Mouse (Mus musculus) inflammation-experienced regulatory T-cells, adult 6 months (primary cell): ENCODE measurements around the gene Defb28. TPM values are rescaled to one million over a fixed set of nuclear protein-coding genes. Genes with fewer than 3 reads are reported as not detected.

Experiments used
- ATAC-seq: one replicate; pipeline ENCODE4 v1.8.0; 2017
- polyA plus RNA-seq, 3 experiments: library from polyadenylated mRNA; unstranded; fragments of 100-300 nt; shearing (Covaris generic); gene quantifications; one replicate each; pipeline ENCODE4 v1.2.1; 2017

Gene Defb28
- polyA plus RNA-seq, 3 experiments from 2014 or later: not detected

DNA sequence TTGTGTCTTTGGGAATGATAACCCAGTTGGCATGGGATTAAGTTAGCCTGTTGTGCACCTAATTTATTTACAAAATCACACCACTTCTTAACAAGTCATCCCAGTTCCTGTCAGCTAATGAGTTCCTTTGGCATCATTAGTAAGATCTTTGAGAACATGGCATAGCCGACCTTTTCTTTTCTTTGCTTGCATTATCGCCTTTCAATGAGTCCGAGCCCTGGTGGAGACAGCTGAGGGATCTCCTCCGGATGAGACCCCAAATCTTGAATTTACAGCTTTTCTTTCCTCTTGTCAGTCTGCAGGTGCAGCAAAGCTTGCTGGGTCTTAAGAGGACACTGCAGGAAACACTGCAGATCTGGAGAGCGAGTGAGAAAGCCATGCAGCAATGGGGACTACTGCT lies 51.0 kb downstream of the Defb28 start, which contains the start of gene Gm17416:
TSS of gene Gm17416 (plus strand) at position 301 of the 400 bp plus-strand sequence.
- ATAC-seq: no peak

DNA sequence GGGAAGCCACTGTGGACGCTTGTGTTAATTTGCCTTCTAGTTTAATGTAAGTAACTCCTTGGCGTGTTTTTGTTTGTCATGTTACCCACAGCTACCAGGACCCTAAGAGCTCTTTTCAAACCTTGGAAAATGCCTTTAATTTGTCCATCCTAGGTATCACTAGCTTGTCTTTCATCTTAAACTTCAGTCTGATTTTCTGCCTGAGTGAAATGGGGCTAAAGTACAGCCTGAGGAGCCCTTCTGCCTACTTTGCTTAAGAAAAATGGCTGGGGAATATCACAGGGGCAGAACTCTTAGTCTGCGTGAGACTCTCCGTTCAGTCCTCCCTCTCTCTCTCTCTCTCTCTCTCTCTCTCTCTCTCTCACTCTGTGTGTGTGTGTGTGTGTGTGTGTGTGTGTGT lies 51.8 kb downstream of the Defb28 start:
- no peak for ATAC-seq

DNA sequence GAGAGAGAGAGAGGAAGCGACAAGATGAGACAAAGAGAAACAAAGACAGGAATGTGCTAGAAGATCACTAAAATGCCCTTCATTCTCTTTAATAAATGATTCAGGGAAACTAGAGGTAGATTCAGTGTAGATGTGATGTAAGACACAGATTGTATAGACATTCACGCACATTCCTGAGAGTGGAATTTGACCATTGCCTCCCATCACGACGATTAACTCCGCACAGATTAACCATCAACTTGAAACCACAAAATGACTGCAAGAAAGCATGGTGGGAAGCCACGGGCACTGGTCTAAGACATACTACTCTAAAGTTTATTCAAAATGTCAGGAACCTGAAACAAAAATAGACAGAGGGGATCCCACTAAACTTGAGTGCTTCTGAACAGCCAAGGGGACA lies 52.3 kb downstream of the Defb28 start:
- no peak for ATAC-seq

Other genes starting within 250 kb of the Defb28 start
- 10 to 100 TPM; 16.1 to 19.1 (median 16.8) TPM for gene Tbc1d20, start 224.4 kb upstream of the Defb28 start, polyA plus RNA-seq
- gene Rbck1, start 185.6 kb upstream of the Defb28 start, polyA plus RNA-seq: 10 to 100 TPM; 54.0 to 68.9 (median 63.6) TPM
- gene Trib3, start 174.2 kb upstream of the Defb28 start, polyA plus RNA-seq: 1 to 10 TPM; 1.7 to 3.5 (median 2.1) TPM
- not detected for gene Nrsn2, start 141.6 kb upstream of the Defb28 start, polyA plus RNA-seq
- gene Sox12, start 120.2 kb upstream of the Defb28 start, polyA plus RNA-seq: under 1 TPM in 2 of 3 experiments, not detected in 1; 0.39 to 0.49 TPM
- gene Zcchc3, start 103.2 kb upstream of the Defb28 start, polyA plus RNA-seq: under 1 TPM; 0.34 to 0.95 (median 0.93) TPM
- gene 6820408C15Rik, start 102.7 kb upstream of the Defb28 start, polyA plus RNA-seq: not detected
- gene Defb23, start 53.6 kb upstream of the Defb28 start, polyA plus RNA-seq: not detected
- gene Defb20, start 41.2 kb upstream of the Defb28 start, polyA plus RNA-seq: not detected
- gene Defb22, start 28.1 kb upstream of the Defb28 start, polyA plus RNA-seq: not detected
- gene Defb26, start 6.6 kb upstream of the Defb28 start, polyA plus RNA-seq: not detected
- gene Defb29, start 21.8 kb downstream of the Defb28 start, polyA plus RNA-seq: not detected
- gene Gm17416, start 51.1 kb downstream of the Defb28 start, polyA plus RNA-seq: not detected
- gene Defb21, start 54.5 kb downstream of the Defb28 start, polyA plus RNA-seq: not detected
- gene Defb19, start 62.1 kb downstream of the Defb28 start, polyA plus RNA-seq: not detected
- not detected for gene Defb45, start 81.1 kb downstream of the Defb28 start, polyA plus RNA-seq
- not detected for gene Defb36, start 86.1 kb downstream of the Defb28 start, polyA plus RNA-seq
- gene Defb25, start 104.8 kb downstream of the Defb28 start, polyA plus RNA-seq: 1 to 10 TPM in 1 of 3 experiments, not detected in 2; 1.4 TPM
- not detected for gene Rem1, start 108.7 kb downstream of the Defb28 start, polyA plus RNA-seq
- gene H13, start 151.2 kb downstream of the Defb28 start, polyA plus RNA-seq: 10 to 100 TPM; 61.6 to 72.9 (median 72.1) TPM
- 1 to 10 TPM; 2.4 to 3.7 (median 2.5) TPM for gene Mcts2, start 168.8 kb downstream of the Defb28 start, polyA plus RNA-seq
- under 1 TPM in 1 of 3 experiments, not detected in 2; 0.91 TPM for gene Id1, start 218.0 kb downstream of the Defb28 start, polyA plus RNA-seq
- gene Cox4i2, start 235.9 kb downstream of the Defb28 start, polyA plus RNA-seq: not detected